Mouse (Mus musculus) spleen, adult 2 months (tissue): ENCODE measurements around the gene Crim1.

Source experiments
- CTCF ChIP-seq: fragments of 200-500 bp; IDR thresholded peaks from 2 replicates; pipeline ENCODE4 v1.5.1; 2011; ENCODE audit warnings: mild to moderate bottlenecking, inconsistent platforms; ENCODE audit not compliant: insufficient read depth, insufficient read length, insufficient replicate concordance; ENCODE audit errors: extremely low read depth
- POLR2A ChIP-seq: fragments of 200-500 bp; IDR thresholded peaks from 2 replicates; pipeline ENCODE4 v1.6.1; 2011; ENCODE audit warnings: low read depth, low read length, inconsistent platforms

DNA sequence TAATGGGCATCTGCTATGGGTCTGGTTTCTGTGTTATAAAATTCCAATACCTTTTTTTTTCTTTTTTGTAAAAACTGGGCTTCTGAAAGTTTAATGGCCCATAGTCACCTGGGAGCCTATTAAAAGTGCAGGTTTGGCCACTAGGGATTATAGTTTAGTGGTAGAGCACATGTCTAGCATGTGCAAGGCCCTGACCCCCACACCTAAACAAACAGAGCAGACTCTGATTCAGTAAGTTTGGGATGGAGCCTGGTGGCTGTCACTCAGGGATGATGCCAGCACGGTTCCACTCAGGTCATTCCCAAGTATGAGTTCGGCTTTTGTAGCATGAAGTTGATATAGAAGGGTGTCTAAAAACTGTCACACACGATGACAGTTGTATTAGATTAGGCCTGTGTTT is 8.8 kb downstream of the Crim1 start:
- TF ChIP-seq CTCF (no peak), POLR2A (no peak)
